Mouse (Mus musculus): Measurements from ENCODE around the gene Hoxb8. TPM values are rescaled to one million over a fixed set of nuclear protein-coding genes. Genes with fewer than 3 reads are reported as not detected.

Gene Hoxb8
- polyA plus RNA-seq (2017; shearing (Covaris generic)) = not detected

GRCm38 (mm10) chr11:96281855-96282570 is at the start of gene Hoxb8:
Hoxb8 (plus strand) TSS chr11:96281905.

GRCm38 (mm10) chr11:96270996-96271540 is 10.6 kb upstream of the Hoxb8 start, which contains the start of gene Hoxb9:
Hoxb9 (plus strand) TSS chr11:96271457.

GRCm38 (mm10) chr11:96285771-96286738 is 4.3 kb downstream of the Hoxb8 start, which contains the start of gene Hoxb7:
Hoxb7 (plus strand) TSS chr11:96286623.

DNA sequence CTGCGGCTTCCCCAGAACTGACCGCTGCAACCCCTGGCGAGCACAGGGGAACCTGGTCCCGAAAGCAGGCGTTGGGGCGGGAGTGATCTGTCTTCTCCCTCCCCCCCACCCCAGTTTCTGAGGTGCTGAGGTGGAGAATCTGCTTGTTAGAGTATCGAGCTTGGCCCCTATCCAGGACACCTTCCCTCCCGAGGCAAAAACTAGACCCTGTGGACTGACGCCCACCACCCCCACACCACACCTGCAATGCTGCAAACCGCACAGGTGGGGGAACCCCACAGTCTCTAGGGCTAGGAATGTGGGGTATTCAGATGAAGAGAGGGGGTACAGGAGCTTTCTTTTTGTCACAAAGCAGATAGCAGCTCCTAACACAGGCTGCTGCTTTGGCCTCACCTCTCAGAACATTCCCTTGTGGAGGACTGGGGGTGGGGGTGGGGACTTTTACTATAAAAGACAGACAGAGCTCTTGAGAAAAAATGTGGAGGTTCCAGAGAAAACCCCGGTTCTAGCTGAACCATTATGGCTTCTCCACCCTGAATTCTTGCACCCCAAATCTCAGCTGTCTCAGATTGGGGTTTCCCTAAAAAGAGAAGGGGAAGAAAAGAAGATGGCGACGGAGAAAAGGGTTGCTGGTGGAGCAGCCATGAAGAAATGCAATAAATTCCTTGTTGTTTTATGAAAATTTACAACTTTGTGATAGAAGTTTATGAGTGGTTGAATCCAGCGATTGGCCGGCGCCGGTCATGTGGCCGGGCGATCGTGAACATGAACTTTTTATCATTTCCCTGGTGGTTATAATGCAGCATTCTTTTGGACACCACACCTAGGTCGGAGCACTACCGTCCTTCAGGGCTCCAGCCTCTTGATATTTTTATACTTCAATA is 10.2 kb downstream of the Hoxb8 start, which contains the start of gene Hoxb6:
Gene Hoxb6, plus strand, starts transcription at position 796 of the 884 bp plus-strand sequence.

DNA sequence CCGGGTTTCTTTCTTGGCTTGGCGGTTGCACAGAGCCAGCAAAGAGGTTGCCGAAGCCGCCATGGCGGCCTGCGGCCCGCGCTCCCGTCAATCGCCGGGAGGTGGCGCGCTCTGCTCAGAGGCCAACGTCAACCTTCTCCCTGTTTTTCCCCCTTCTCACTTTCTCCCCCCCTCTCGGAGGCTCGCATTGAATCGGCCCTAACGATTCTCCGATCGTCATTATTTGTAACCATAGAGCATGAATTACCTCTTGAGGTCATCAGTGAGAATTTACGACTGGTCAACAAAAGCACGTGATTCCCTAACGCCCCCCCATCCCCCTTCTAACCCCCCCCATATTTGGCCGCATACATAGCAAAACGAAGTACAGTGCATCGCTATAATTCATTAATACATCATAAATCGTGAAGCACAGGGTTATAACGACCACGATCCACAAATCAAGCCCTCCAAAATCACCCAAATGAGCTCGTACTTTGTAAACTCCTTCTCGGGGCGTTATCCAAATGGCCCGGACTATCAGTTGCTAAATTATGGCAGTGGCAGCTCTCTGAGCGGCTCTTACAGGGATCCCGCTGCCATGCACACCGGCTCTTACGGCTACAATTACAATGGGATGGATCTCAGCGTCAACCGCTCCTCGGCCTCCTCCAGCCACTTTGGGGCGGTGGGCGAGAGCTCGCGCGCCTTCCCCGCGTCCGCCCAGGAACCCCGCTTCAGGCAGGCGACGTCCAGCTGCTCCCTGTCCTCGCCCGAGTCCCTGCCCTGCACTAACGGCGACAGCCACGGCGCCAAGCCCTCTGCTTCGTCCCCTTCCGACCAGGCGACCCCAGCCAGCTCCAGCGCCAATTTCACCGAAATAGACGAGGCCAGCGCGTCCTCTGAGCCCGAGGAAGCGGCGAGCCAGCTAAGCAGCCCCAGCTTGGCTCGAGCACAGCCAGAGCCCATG is 21.7 kb downstream of the Hoxb8 start, which contains the start of gene Hoxb5:
Gene Hoxb5, plus strand, starts transcription at position 186 of the 949 bp plus-strand sequence.

GRCm38 (mm10) chr11:96317608-96318367 is 36.1 kb downstream of the Hoxb8 start, which contains the start of gene Hoxb4:
Hoxb4 (plus strand) TSS chr11:96318267.

GRCm38 (mm10) chr11:96323154-96323553 is 41.4 kb downstream of the Hoxb8 start, which contains the start of gene Hoxb3:
Hoxb3 (plus strand) TSS chr11:96323326.

Other genes with a start within 250 kb of the Hoxb8 start
- 69.0 TPM for gene Snf8, start 247.0 kb upstream of the Hoxb8 start, polyA plus RNA-seq (2017; shearing (Covaris generic))
- gene Ube2z, start 216.5 kb upstream of the Hoxb8 start, polyA plus RNA-seq (2017; shearing (Covaris generic)) = 49.6 TPM
- gene Atp5g1, start 206.2 kb upstream of the Hoxb8 start, polyA plus RNA-seq (2017; shearing (Covaris generic)) = 246 TPM
- gene Calcoco2, start 169.9 kb upstream of the Hoxb8 start, polyA plus RNA-seq (2017; shearing (Covaris generic)) = not detected
- not detected for gene Ttll6, start 148.1 kb upstream of the Hoxb8 start, polyA plus RNA-seq (2017; shearing (Covaris generic))
- not detected for gene Hoxb13, start 87.6 kb upstream of the Hoxb8 start, polyA plus RNA-seq (2017; shearing (Covaris generic))
- gene Hoxb9, start 10.4 kb upstream of the Hoxb8 start, polyA plus RNA-seq (2017; shearing (Covaris generic)) = not detected
- gene Hoxb7, start 4.7 kb downstream of the Hoxb8 start, polyA plus RNA-seq (2017; shearing (Covaris generic)) = not detected
- gene Hoxb6, start 10.6 kb downstream of the Hoxb8 start, polyA plus RNA-seq (2017; shearing (Covaris generic)) = 0.29 TPM
- gene Hoxb5, start 21.4 kb downstream of the Hoxb8 start, polyA plus RNA-seq (2017; shearing (Covaris generic)) = 0.33 TPM
- not detected for gene Hoxb4, start 36.4 kb downstream of the Hoxb8 start, polyA plus RNA-seq (2017; shearing (Covaris generic))
- gene Hoxb3, start 41.4 kb downstream of the Hoxb8 start, polyA plus RNA-seq (2017; shearing (Covaris generic)) = not detected
- not detected for gene Hoxb2, start 68.6 kb downstream of the Hoxb8 start, polyA plus RNA-seq (2017; shearing (Covaris generic))
- 0.18 TPM for gene Hoxb1, start 83.8 kb downstream of the Hoxb8 start, polyA plus RNA-seq (2017; shearing (Covaris generic))
- 635 TPM for gene Skap1, start 182.7 kb downstream of the Hoxb8 start, polyA plus RNA-seq (2017; shearing (Covaris generic))